Mouse (Mus musculus) embryonic facial prominence, embryonic 15.5 days (tissue): Measurements from ENCODE around the gene Smurf2. TPM values are rescaled to one million over a fixed set of nuclear protein-coding genes. Genes with fewer than 3 reads are reported as not detected.

Source experiments
- ATAC-seq: fragments of 200-750 bp; cut with Nextera tagmentation; 2 replicates; pipeline ENCODE4 v1.8.0; 2017; ENCODE audit warnings: low read depth, moderate TSS enrichment; ENCODE audit not compliant: insufficient number of reproducible peaks, low FRiP score, low TSS enrichment
- H3K27ac ChIP-seq: fragments of 300-500 bp; sonication (generic); replicated peaks from 2 replicates; pipeline ENCODE4 v1.5.1; 2015; ENCODE audit warnings: mild to moderate bottlenecking, inconsistent platforms
- H3K27me3 ChIP-seq: fragments of 300-500 bp; sonication (generic); 2 replicates; pipeline ENCODE4 v1.6.1; 2015; ENCODE audit warnings: inconsistent platforms
- H3K36me3 ChIP-seq: fragments of 300-500 bp; sonication (generic); 2 replicates; pipeline ENCODE4 v1.6.1; 2015; ENCODE audit warnings: mild to moderate bottlenecking, inconsistent platforms
- H3K4me1 ChIP-seq: fragments of 300-500 bp; sonication (generic); 2 replicates; pipeline ENCODE4 v1.6.1; 2015; ENCODE audit warnings: inconsistent platforms
- H3K4me2 ChIP-seq: fragments of 300-500 bp; sonication (generic); replicated peaks from 2 replicates; pipeline ENCODE4 v1.6.1; 2015; ENCODE audit warnings: mild to moderate bottlenecking, inconsistent platforms
- H3K4me3 ChIP-seq: fragments of 300-500 bp; sonication (generic); replicated peaks from 2 replicates; pipeline ENCODE4 v1.5.1; 2015; ENCODE audit warnings: mild to moderate bottlenecking, inconsistent platforms
- H3K9ac ChIP-seq: fragments of 300-500 bp; sonication (generic); 2 replicates; pipeline ENCODE4 v1.6.1; 2015; ENCODE audit warnings: inconsistent platforms
- H3K9me3 ChIP-seq: fragments of 300-500 bp; sonication (generic); replicated peaks from 2 replicates; pipeline ENCODE4 v1.6.1; 2016; ENCODE audit warnings: inconsistent platforms
- WGBS: fragments of 180-500 bp; shearing (Covaris S2); methylation state at CpG from one replicate; pipeline ENCODE4 v1.1.7; 2015; 5-methylcytosine and 5-hydroxymethylcytosine counted together
- polyA plus RNA-seq: library from polyadenylated mRNA; unstranded; fragments of >200 nt; fragmentation: Nextera tagmentation; extraction: Ambion mirVana; gene quantifications from 2 replicates; pipeline ENCODE4 v1.2.1, GENCODE M21; 2015

Smurf2 gene
- polyA plus RNA-seq, 1 experiment from 2014 or later, result 13.2 TPM

GRCm38 (mm10) chr11:106907253-106907652 is 13.3 kb downstream of the Smurf2 start:
- ATAC-seq, result no peak
- H3K4me3 ChIP-seq, result no peak overlapping the region
- no peak overlapping the region for H3K4me2 ChIP-seq
- H3K36me3 ChIP-seq, result no peaks in the 10 kb centered on the region
- H3K9ac ChIP-seq, result no peak overlapping the region
- no peak overlapping the region for H3K27ac ChIP-seq
- H3K9me3 ChIP-seq, result no peaks in the 10 kb centered on the region
- 86% methylated on average over 1 of the region's 1 CpGs for WGBS
- no peaks in the 10 kb centered on the region for H3K27me3 ChIP-seq
- 0 out of 2 replicates have a peak, but pooled peaks cover 2% of the 10 kb centered on the region for H3K4me1 ChIP-seq

GRCm38 (mm10) chr11:106905707-106906106 is 14.8 kb downstream of the Smurf2 start:
- 0 out of 2 replicates have a peak, but pooled peaks cover 2% of the 10 kb centered on the region for H3K4me1 ChIP-seq
- no peaks in the 10 kb centered on the region for H3K9me3 ChIP-seq
- no peak overlapping the region for H3K9ac ChIP-seq
- H3K27ac ChIP-seq, result no peak overlapping the region
- WGBS, result 90% methylated on average over 4 of the region's 4 CpGs
- no peaks in the 10 kb centered on the region for H3K27me3 ChIP-seq
- no peak for ATAC-seq
- H3K4me2 ChIP-seq, result no peak overlapping the region
- no peaks in the 10 kb centered on the region for H3K36me3 ChIP-seq
- H3K4me3 ChIP-seq, result no peak overlapping the region

GRCm38 (mm10) chr11:106899804-106900203 is 20.7 kb downstream of the Smurf2 start:
- 78% methylated on average over 1 of the region's 1 CpGs for WGBS
- no peaks in the 10 kb centered on the region for H3K36me3 ChIP-seq
- H3K4me1 ChIP-seq, result 0 out of 2 replicates have a peak, but pooled peaks cover 5% of the 10 kb centered on the region
- no peak overlapping the region for H3K4me2 ChIP-seq
- H3K9me3 ChIP-seq, result no peaks in the 10 kb centered on the region
- ATAC-seq, result no peak
- no peaks in the 10 kb centered on the region for H3K27me3 ChIP-seq
- H3K9ac ChIP-seq, result no peak overlapping the region
- H3K27ac ChIP-seq, result no peak overlapping the region
- no peak overlapping the region for H3K4me3 ChIP-seq

DNA sequence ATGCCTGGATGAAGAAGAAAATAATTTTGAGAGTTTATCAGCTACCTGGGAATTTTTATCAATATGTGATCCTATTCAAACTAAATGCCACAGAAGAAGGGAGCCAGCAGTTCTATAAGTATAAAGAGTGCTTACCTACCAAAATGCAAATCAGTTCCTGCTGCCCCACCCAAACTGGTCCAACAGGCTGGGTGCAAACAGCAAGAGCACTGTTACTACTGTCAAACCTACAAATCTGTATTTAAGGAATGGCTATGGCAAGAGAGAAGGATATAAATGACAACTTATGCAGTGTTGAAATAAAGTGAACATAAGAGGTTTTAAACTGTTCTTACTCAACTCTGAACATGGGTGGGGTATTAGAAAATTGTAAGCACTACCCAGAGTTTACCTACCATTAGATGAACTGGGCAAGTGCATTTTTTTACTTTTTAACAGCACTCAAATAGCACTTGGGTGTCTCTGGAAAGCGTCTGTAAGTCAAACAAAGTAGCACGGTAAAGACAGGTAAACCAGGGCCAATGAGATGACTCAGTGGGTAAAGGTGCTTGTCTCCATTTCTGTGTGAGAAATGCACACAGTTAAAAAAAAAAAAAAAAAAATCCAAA is 23.9 kb downstream of the Smurf2 start:
- no peak overlapping the region; the same call in 1 of the 2 replicates for H3K27ac ChIP-seq
- no peak for ATAC-seq
- no peaks in the 10 kb centered on the region for H3K36me3 ChIP-seq
- no peak overlapping the region for H3K9ac ChIP-seq
- no peaks in the 10 kb centered on the region for H3K27me3 ChIP-seq
- H3K4me1 ChIP-seq, result 0 out of 2 replicates have a peak, but pooled peaks cover 9% of the 10 kb centered on the region
- no peak overlapping the region for H3K4me2 ChIP-seq
- 74% methylated on average over 2 of the region's 2 CpGs for WGBS
- no peaks in the 10 kb centered on the region for H3K9me3 ChIP-seq
- no peak overlapping the region for H3K4me3 ChIP-seq

DNA sequence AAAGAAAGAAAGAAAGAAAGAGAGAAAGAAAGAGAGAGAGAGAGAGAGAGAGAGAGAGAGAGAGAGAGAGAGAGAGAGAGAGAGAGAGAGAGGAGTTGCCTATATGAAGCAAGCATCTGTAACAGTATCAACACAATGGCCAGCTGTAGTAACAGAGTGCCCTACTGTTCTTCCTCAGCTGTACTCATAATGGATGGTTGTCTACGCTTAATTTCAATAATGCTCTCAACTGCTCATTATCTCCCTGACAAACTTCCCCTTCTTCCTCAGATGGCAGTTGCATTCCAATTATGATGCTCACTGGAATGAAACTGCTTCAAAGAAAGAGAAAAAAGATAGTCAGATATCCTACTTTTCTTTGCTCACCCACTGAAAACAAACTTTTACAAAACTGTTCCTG is 36.9 kb downstream of the Smurf2 start:
- 0 out of 2 replicates have a peak, but pooled peaks cover 8% of the 10 kb centered on the region for H3K4me1 ChIP-seq
- no peaks in the 10 kb centered on the region for H3K36me3 ChIP-seq
- no peaks in the 10 kb centered on the region for H3K27me3 ChIP-seq
- H3K9ac ChIP-seq, result no peak overlapping the region
- H3K9me3 ChIP-seq, result no peaks in the 10 kb centered on the region
- no peak overlapping the region for H3K4me3 ChIP-seq
- ATAC-seq, result no peak
- WGBS, result 89% methylated on average over 1 of the region's 1 CpGs
- H3K27ac ChIP-seq, result no peak overlapping the region
- no peak overlapping the region for H3K4me2 ChIP-seq

DNA sequence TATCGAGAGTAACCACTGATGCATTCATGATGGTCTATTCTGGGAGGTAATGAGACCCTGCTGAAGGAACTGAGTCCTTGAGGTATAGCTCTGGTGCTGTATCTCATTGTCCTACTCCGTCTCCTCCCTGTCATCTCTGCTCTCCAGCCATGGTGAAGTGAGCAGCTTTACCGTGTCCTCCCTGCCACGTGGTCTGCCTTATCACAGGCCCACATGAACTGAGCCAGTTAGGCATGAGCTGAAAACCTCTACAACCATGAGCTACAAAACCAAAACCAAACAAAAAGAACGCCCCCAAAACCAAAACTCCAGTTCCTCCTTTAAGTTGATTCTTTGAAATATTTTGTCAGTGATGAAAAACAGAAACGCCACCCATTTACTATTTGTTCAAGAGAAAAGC is 47.9 kb downstream of the Smurf2 start:
- Histone ChIP-seq H3K9ac (no peak overlapping the region), H3K9me3 (no peaks in the 10 kb centered on the region), H3K27ac (no peak overlapping the region), H3K4me3 (no peak overlapping the region), H3K4me2 (no peak overlapping the region), H3K36me3 (peaks cover 15% of the 10 kb centered on the region), H3K4me1 (no peaks in the 10 kb centered on the region), H3K27me3 (no peaks in the 10 kb centered on the region)
- ATAC-seq, result no peak
- 80% methylated on average over 6 of the region's 6 CpGs for WGBS

DNA sequence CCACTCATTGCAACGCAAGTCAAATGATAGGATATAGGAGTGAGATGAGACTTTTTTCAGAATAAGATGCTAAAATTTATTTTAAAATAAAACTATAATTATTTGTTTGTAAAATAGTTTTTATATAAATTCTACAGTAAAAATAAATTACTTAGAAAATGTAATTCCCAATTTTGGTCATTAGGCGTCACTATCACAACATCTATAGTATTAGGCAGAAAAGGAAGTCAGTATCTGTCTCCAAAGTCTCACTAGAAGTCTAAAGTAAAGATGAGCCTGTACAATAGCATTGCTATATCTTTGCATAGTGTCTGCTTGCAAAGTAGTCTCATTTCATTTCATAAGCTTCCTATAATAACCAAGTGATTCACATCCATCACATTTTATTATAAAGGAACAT is 69.1 kb downstream of the Smurf2 start:
- Histone ChIP-seq H3K36me3 (peaks cover 29% of the 10 kb centered on the region), H3K9me3 (no peaks in the 10 kb centered on the region), H3K4me3 (no peak overlapping the region), H3K27me3 (no peaks in the 10 kb centered on the region), H3K27ac (no peak overlapping the region), H3K9ac (no peak overlapping the region), H3K4me2 (no peak overlapping the region), H3K4me1 (no peaks in the 10 kb centered on the region)
- WGBS, result 45% methylated on average over 2 of the region's 2 CpGs
- ATAC-seq, result no peak

DNA sequence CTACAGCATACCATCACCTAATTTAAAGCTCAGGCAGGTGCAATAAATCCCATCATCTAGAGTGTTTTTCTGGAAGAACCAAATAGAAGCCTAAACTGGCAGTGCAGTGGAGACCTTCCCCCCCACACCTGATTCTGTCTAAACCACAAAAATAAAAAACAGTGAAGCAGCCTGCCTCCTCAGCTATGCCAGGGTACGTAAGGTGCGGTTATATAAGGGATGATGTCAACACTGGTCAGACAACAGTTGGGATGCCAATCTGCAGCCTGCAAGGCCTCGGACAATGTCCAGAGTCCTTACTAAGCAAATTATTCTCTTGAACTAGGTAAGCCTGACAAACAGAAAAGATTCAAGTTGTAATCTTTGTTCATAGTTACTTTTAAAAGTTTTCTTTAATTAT is 78.5 kb downstream of the Smurf2 start:
- WGBS, result 81% methylated on average over 3 of the region's 3 CpGs

GRCm38 (mm10) chr11:106828079-106828478 is 92.4 kb downstream of the Smurf2 start:
- H3K4me1 ChIP-seq, result no peaks in the 10 kb centered on the region
- 91% methylated on average over 7 of the region's 7 CpGs for WGBS
- no peaks in the 10 kb centered on the region for H3K27me3 ChIP-seq
- H3K4me2 ChIP-seq, result no peak overlapping the region
- no peak for ATAC-seq
- H3K9ac ChIP-seq, result no peak overlapping the region
- H3K4me3 ChIP-seq, result no peak overlapping the region
- peaks cover 68% of the 10 kb centered on the region for H3K36me3 ChIP-seq
- H3K9me3 ChIP-seq, result no peaks in the 10 kb centered on the region
- H3K27ac ChIP-seq, result no peak overlapping the region

More for the DNA sequence above, 78.5 kb downstream of the Smurf2 start:
- H3K4me2 ChIP-seq, result no peak overlapping the region
- no peak overlapping the region for H3K9ac ChIP-seq
- H3K27me3 ChIP-seq, result no peaks in the 10 kb centered on the region
- H3K4me1 ChIP-seq, result 0 out of 2 replicates have a peak, but pooled peaks cover 4% of the 10 kb centered on the region
- H3K9me3 ChIP-seq, result no peaks in the 10 kb centered on the region
- H3K27ac ChIP-seq, result no peak overlapping the region
- H3K4me3 ChIP-seq, result no peak overlapping the region
- no peak for ATAC-seq
- peaks cover 49% of the 10 kb centered on the region for H3K36me3 ChIP-seq

- no peak for ATAC-seq
- WGBS, result 91% methylated on average over 10 of the region's 10 CpGs
- H3K9me3 ChIP-seq, result no peaks in the 10 kb centered on the region
- H3K9ac ChIP-seq, result no peak overlapping the region
- H3K27me3 ChIP-seq, result no peaks in the 10 kb centered on the region
- peaks cover 7% of the 10 kb centered on the region; the same call in 1 of the 2 replicates for H3K4me1 ChIP-seq
- H3K36me3 ChIP-seq, result peaks cover 74% of the 10 kb centered on the region
- H3K4me3 ChIP-seq, result no peak overlapping the region
- H3K27ac ChIP-seq, result no peak overlapping the region
- H3K4me2 ChIP-seq, result no peak overlapping the region
These were observed 96.1 kb downstream of the Smurf2 start for GRCm38 (mm10) chr11:106824403-106824802.

GRCm38 (mm10) chr11:106823741-106824140 is 96.8 kb downstream of the Smurf2 start:
- no peak overlapping the region for H3K4me2 ChIP-seq
- no peak overlapping the region for H3K4me3 ChIP-seq
- H3K36me3 ChIP-seq, result peaks cover 76% of the 10 kb centered on the region
- ATAC-seq, result no peak
- H3K4me1 ChIP-seq, result peaks cover 7% of the 10 kb centered on the region; the same call in 1 of the 2 replicates
- WGBS, result 89% methylated on average over 8 of the region's 8 CpGs
- H3K27me3 ChIP-seq, result no peaks in the 10 kb centered on the region
- no peak overlapping the region for H3K27ac ChIP-seq
- no peak overlapping the region for H3K9ac ChIP-seq
- no peaks in the 10 kb centered on the region for H3K9me3 ChIP-seq

DNA sequence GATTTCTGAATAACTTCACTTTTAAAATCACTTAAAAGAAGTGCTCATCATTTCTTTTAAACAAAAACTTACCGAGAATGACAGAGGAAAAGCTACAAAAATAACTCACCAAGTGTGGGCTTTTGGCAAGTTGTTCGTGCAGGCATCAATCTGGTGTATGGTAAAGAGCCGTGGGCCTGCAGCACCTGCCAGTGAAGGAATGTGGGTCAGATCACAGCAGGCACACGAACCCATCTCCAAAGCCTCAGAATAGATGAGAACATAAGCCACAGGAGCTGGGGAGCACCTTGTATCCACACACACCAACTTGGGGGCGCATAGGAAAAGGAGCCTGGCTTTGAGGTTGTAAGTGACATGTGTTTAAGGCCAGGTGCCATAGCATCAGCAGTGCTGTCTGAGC is 97.6 kb downstream of the Smurf2 start:
- Histone ChIP-seq H3K4me2 (no peak overlapping the region), H3K4me3 (no peak overlapping the region), H3K27me3 (no peaks in the 10 kb centered on the region), H3K9me3 (no peaks in the 10 kb centered on the region), H3K9ac (no peak overlapping the region), H3K27ac (no peak overlapping the region), H3K36me3 (peaks cover 73% of the 10 kb centered on the region), H3K4me1 (peaks cover 13% of the 10 kb centered on the region; the same call in 1 of the 2 replicates)
- ATAC-seq, result no peak
- 81% methylated on average over 5 of the region's 5 CpGs for WGBS
